Mouse (Mus musculus) retina, adult 2 months (tissue): Measurements from ENCODE around the gene Ifih1.

ENCODE experiments used
- DNase-seq: peaks from one replicate; pipeline ENCODE4 v3.0.0-alpha.2; 2012; ENCODE audit warnings: low read depth, low spot score

Ifih1 gene

DNA sequence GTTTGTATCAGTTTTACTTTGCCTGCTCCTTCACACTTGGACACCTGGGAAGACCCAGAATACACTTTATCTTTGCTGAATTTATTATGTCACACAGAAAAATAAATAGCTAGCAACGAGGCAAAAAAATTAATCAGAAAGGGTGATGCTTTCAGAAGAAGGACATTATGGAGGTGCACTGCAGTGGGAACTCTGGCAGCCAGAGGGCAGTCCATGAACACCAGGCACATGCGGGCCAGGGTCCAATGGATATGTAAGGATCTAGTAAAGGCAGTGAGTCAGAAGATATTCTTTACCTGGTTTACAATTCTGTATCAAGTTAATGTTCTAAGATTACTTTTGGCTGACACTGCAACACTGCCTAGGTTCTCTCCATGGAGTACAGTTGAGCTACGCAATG lies 96.4 kb downstream of the Ifih1 start:
- no peak for DNase-seq

DNA sequence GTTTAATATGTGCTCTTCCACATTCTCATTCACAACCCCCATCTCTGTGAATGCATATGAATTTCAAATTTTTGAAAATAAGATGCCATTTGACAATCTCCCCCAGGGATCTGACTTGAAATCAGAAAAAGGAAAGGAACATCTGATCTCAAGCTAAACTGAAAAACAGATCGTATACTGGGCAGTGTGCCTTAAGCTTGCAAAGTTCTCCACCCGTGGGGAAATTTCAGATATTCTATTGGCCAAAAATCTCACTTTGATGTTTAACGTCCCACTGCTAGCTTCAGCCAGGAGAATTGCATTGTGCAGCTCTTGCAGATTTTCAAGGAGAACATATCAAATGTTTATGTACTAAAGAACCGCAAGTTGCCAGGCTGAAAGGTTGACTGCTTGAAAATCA lies 96.9 kb downstream of the Ifih1 start:
- no peak for DNase-seq

DNA sequence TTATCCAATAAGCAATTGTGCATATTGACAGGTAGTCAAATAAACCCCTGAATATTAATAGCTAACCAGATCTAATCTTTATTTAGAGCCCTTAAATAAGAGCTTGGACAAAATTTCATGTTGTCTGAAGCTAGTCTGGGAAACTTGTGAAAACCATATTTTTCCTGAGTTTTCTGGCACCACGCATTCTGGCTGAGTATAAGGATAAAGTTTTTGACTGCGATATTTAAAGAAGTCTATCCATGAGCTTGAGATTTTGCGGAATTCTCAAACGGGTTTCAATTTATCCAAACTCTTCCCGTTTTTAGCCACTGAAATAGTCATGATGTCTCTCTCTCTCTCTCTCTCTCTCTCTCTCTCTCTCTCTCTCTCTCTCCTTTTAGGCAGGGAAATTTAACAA lies 98.0 kb downstream of the Ifih1 start:
- no peak for DNase-seq
